Mouse (Mus musculus) limb, embryonic 10.5 days (tissue): ENCODE results near the gene Eif2b1. TPM values are rescaled to one million over a fixed set of nuclear protein-coding genes. Genes with fewer than 3 reads are reported as not detected.
"Not testable (repeated sequence)": the region's sequence is repeated elsewhere in the genome, so short reads cannot be mapped to it uniquely, and the experiment has no call there.

ENCODE experiments used
- DNase-seq: peaks from one replicate; pipeline ENCODE4 v3.0.0-alpha.2; 2017; ENCODE audit warnings: low spot score
- H3K27ac ChIP-seq: fragments of 300-500 bp; sonication (generic); 2 replicates; pipeline ENCODE4 v1.5.1; 2016; ENCODE audit warnings: mild to moderate bottlenecking
- H3K27me3 ChIP-seq: fragments of 300-500 bp; sonication (generic); 2 replicates; pipeline ENCODE4 v1.6.1; 2016; ENCODE audit warnings: low read depth, mild to moderate bottlenecking; ENCODE audit not compliant: poor library complexity, severe bottlenecking
- H3K36me3 ChIP-seq: fragments of 300-500 bp; sonication (generic); 2 replicates; pipeline ENCODE4 v1.6.1; 2016; ENCODE audit warnings: mild to moderate bottlenecking, moderate library complexity
- H3K4me1 ChIP-seq: fragments of 300-500 bp; sonication (generic); 2 replicates; pipeline ENCODE4 v1.6.1; 2016
- H3K4me3 ChIP-seq: fragments of 300-500 bp; sonication (generic); 2 replicates; pipeline ENCODE4 v1.5.1; 2016; ENCODE audit warnings: mild to moderate bottlenecking, moderate library complexity
- H3K9me3 ChIP-seq: fragments of 300-500 bp; sonication (generic); replicated peaks from 2 replicates; pipeline ENCODE4 v1.6.1; 2016; ENCODE audit warnings: mild to moderate bottlenecking
- WGBS: fragments of 180-500 bp; shearing (Covaris S2); methylation state at CpG from one replicate; pipeline ENCODE4 v1.1.7; 2016; 5-methylcytosine and 5-hydroxymethylcytosine counted together
- polyA plus RNA-seq: library from polyadenylated mRNA; unstranded; fragments of >200 nt; fragmentation: Nextera tagmentation; extraction: Ambion mirVana; gene quantifications from 2 replicates; pipeline ENCODE4 v1.2.1, GENCODE M21; 2016

Eif2b1 gene
- polyA plus RNA-seq, 1 experiment from 2014 or later = 89.6 TPM

- H3K36me3 ChIP-seq = peaks cover 89% of the 10 kb centered on the region
- H3K4me1 ChIP-seq = no peaks in the 10 kb centered on the region
- no peaks in the 10 kb centered on the region for H3K9me3 ChIP-seq
- no peak for DNase-seq
- no peak overlapping the region for H3K4me3 ChIP-seq
- H3K27me3 ChIP-seq = no peaks in the 10 kb centered on the region
- H3K27ac ChIP-seq = no peak overlapping the region
- 96% methylated on average over 3 of the region's 3 CpGs for WGBS
These were observed 13.8 kb upstream of the Eif2b1 start for GRCm38 (mm10) chr5:124592768-124593167.

- no peak for DNase-seq
- 94% methylated on average over 5 of the region's 5 CpGs for WGBS
- peaks cover 59% of the 10 kb centered on the region for H3K36me3 ChIP-seq
- peaks cover 19% of the 10 kb centered on the region for H3K4me1 ChIP-seq
- no peak overlapping the region for H3K4me3 ChIP-seq
- H3K27ac ChIP-seq = no peak overlapping the region
- H3K9me3 ChIP-seq = no peaks in the 10 kb centered on the region
- H3K27me3 ChIP-seq = no peaks in the 10 kb centered on the region
These were observed 3.6 kb upstream of the Eif2b1 start for GRCm38 (mm10) chr5:124582515-124582914.

- peaks cover 73% of the 10 kb centered on the region for H3K36me3 ChIP-seq
- H3K27ac ChIP-seq = no peak overlapping the region
- DNase-seq = no peak
- H3K4me3 ChIP-seq = no peak overlapping the region
- no peaks in the 10 kb centered on the region for H3K27me3 ChIP-seq
- H3K9me3 ChIP-seq = no peaks in the 10 kb centered on the region
- peaks cover 18% of the 10 kb centered on the region for H3K4me1 ChIP-seq
- 88% methylated on average over 7 of the region's 7 CpGs for WGBS
These were observed 3.5 kb downstream of the Eif2b1 start for GRCm38 (mm10) chr5:124575467-124575866.

GRCm38 (mm10) chr5:124571068-124571467, 7.9 kb downstream of the Eif2b1 start:
- Histone ChIP-seq H3K36me3 (peaks cover 100% of the 10 kb centered on the region), H3K27ac (no peak overlapping the region), H3K4me3 (no peak overlapping the region), H3K9me3 (no peaks in the 10 kb centered on the region), H3K27me3 (no peaks in the 10 kb centered on the region), H3K4me1 (no peaks in the 10 kb centered on the region)
- WGBS = 88% methylated on average over 12 of the region's 12 CpGs
- DNase-seq = no peak

- no peak for DNase-seq
- 91% methylated on average over 1 of the region's 1 CpGs for WGBS
- peaks cover 66% of the 10 kb centered on the region for H3K36me3 ChIP-seq
- H3K4me3 ChIP-seq = no peak overlapping the region
- H3K27me3 ChIP-seq = no peaks in the 10 kb centered on the region
- H3K9me3 ChIP-seq = no peaks in the 10 kb centered on the region
- peaks cover 13% of the 10 kb centered on the region for H3K4me1 ChIP-seq
- no peak overlapping the region for H3K27ac ChIP-seq
These were observed 23.8 kb downstream of the Eif2b1 start for GRCm38 (mm10) chr5:124555145-124555544.

GRCm38 (mm10) chr5:124553607-124554006, 25.3 kb downstream of the Eif2b1 start:
- peaks cover 13% of the 10 kb centered on the region for H3K4me1 ChIP-seq
- no peak for DNase-seq
- 78% methylated on average over 6 of the region's 6 CpGs for WGBS
- H3K27me3 ChIP-seq = no peaks in the 10 kb centered on the region
- no peak overlapping the region for H3K27ac ChIP-seq
- no peaks in the 10 kb centered on the region for H3K9me3 ChIP-seq
- peak overlapping the region; percentile 78 for H3K4me3 ChIP-seq
- peaks cover 56% of the 10 kb centered on the region for H3K36me3 ChIP-seq

GRCm38 (mm10) chr5:124552558-124553307, 26.2 kb downstream of the Eif2b1 start, which contains the start of gene Ddx55:
TSS of gene Ddx55 (plus strand) at chr5:124552864.
- peaks cover 13% of the 10 kb centered on the region for H3K4me1 ChIP-seq
- peak within 1 kb of the TSS; percentile 81 for H3K27ac ChIP-seq
- no peaks in the 10 kb centered on the region for H3K9me3 ChIP-seq
- H3K4me3 ChIP-seq = peak within 1 kb of the TSS; percentile 78
- H3K36me3 ChIP-seq = peaks cover 56% of the 10 kb centered on the region
- H3K27me3 ChIP-seq = no peaks in the 10 kb centered on the region
- WGBS = under 1% methylated on average over 66 of the region's 66 CpGs
- peak; percentile 93 for DNase-seq

GRCm38 (mm10) chr5:124552094-124552472, 26.8 kb downstream of the Eif2b1 start:
- Histone ChIP-seq H3K27me3 (no peaks in the 10 kb centered on the region), H3K27ac (peak overlapping the region; percentile 81), H3K4me1 (peaks cover 13% of the 10 kb centered on the region), H3K9me3 (no peaks in the 10 kb centered on the region), H3K4me3 (peak overlapping the region; percentile 78), H3K36me3 (peaks cover 56% of the 10 kb centered on the region)
- DNase-seq = no peak
- WGBS = 19% methylated on average over 9 of the region's 9 CpGs

- peak overlapping the region; percentile 78 for H3K4me3 ChIP-seq
- not testable (repeated sequence) for DNase-seq, H3K27me3 ChIP-seq, H3K9me3 ChIP-seq
- peaks cover 56% of the 10 kb centered on the region for H3K36me3 ChIP-seq
- H3K27ac ChIP-seq = peak overlapping the region; percentile 81; the same call in 1 of the 2 replicates
- WGBS = 31% methylated on average over 5 of the region's 5 CpGs
- peaks cover 13% of the 10 kb centered on the region for H3K4me1 ChIP-seq
These were observed 27.4 kb downstream of the Eif2b1 start for GRCm38 (mm10) chr5:124551349-124552093.

- WGBS = 89% methylated on average over 4 of the region's 4 CpGs
- H3K4me3 ChIP-seq, H3K9me3 ChIP-seq, H3K27me3 ChIP-seq, H3K27ac ChIP-seq, DNase-seq: not testable (repeated sequence)
- peaks cover 56% of the 10 kb centered on the region for H3K36me3 ChIP-seq
- H3K4me1 ChIP-seq = peaks cover 13% of the 10 kb centered on the region
These were observed 28.2 kb downstream of the Eif2b1 start for GRCm38 (mm10) chr5:124550737-124551136.

GRCm38 (mm10) chr5:124541602-124541973, 37.3 kb downstream of the Eif2b1 start:
- WGBS = 17% methylated on average over 8 of the region's 8 CpGs
- Histone ChIP-seq H3K36me3 (peaks cover 44% of the 10 kb centered on the region), H3K27ac (peak overlapping the region; percentile 94)

GRCm38 (mm10) chr5:124540905-124541601, 37.9 kb downstream of the Eif2b1 start:
- Histone ChIP-seq H3K4me1 (peaks cover 21% of the 10 kb centered on the region), H3K27ac (peak overlapping the region; percentile 94), H3K36me3 (peaks cover 39% of the 10 kb centered on the region), H3K9me3 (no peaks in the 10 kb centered on the region), H3K4me3 (peak overlapping the region; percentile 99), H3K27me3 (no peaks in the 10 kb centered on the region)
- DNase-seq = peak; percentile 68
- WGBS = under 1% methylated on average over 81 of the region's 89 CpGs

More at GRCm38 (mm10) chr5:124541602-124541973, 37.3 kb downstream of the Eif2b1 start:
- peak overlapping the region; percentile 99 for H3K4me3 ChIP-seq
- H3K4me1 ChIP-seq = peaks cover 19% of the 10 kb centered on the region
- H3K27me3 ChIP-seq = no peaks in the 10 kb centered on the region
- no peak for DNase-seq
- H3K9me3 ChIP-seq = no peaks in the 10 kb centered on the region
